Mouse (Mus musculus) erythroblast, embryonic 14.5 days (primary cell): Measurements from ENCODE around the gene Plcb4.

Experiments used
- GATA1 ChIP-seq: IDR thresholded peaks from 2 replicates; pipeline ENCODE4 v1.6.1; 2012; ENCODE audit warnings: low read length, inconsistent platforms, mixed read lengths
- TAL1 ChIP-seq: IDR thresholded peaks from 3 replicates; pipeline ENCODE4 v1.6.1; 2012; ENCODE audit warnings: low read length, inconsistent platforms, mixed read lengths

- TF ChIP-seq TAL1 (no peak), GATA1 (no peak)
Measured at GRCm38 (mm10) chr2:135873761-135874160, 214.9 kb downstream of the Plcb4 start.
